Mouse (Mus musculus) kidney, adult 2 months (tissue): ENCODE results near the gene Plekha7.

Experiments
- CTCF ChIP-seq: fragments of 200-500 bp; conservative IDR thresholded peaks from 2 replicates; pipeline ENCODE4 v1.5.1; 2011; ENCODE audit warnings: low read depth, mild to moderate bottlenecking, control low read depth, low read length, moderate library complexity, mixed read lengths; ENCODE audit not compliant: insufficient read depth, insufficient read length
- POLR2A ChIP-seq: fragments of 200-500 bp; IDR thresholded peaks from one replicate; pipeline ENCODE4 v1.6.1; 2011; ENCODE audit warnings: low read depth, low read length, control low read depth

GRCm38 (mm10) chr7:116294961-116295360 lies 13.2 kb downstream of the Plekha7 start:
- TF ChIP-seq CTCF = no peak
- no peak for TF ChIP-seq POLR2A
